Mouse (Mus musculus): ENCODE measurements at regions not wholly inside any gene's neighbourhood (a gene's known extent, or its start where the extent isn't known, plus 50 kb on each side); places are given as distances from the start of the nearest gene placed in this dataset.

GRCm38 (mm10) chr9:52377761-52378160 is 209.4 kb upstream of the Zc3h12c start:
- no peak for DNase-seq (ENCODE audit: low spot score)

- DNase-seq (ENCODE audit: low spot score) = no peak
These were observed 208.5 kb upstream of the Zc3h12c start for GRCm38 (mm10) chr9:52376914-52377313.

DNA sequence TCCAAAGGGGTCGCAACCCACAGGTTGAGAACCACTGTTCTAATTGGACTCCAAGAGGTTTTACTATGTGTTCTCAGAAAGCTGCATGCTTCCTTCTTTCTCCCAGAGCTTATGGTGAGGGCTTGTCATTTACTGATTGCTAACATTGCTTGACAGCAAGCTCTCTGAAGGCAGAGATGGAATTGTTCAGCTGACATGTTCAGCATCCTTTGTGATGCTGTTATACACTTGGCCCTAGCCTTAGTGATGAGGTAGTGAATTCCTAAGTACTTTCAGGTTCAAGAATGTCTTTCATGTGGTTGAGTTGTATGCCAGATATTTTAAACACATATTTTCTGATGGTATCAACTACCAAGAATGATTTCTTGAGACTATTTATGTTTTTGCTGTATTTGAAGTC is 202.9 kb upstream of the Zc3h12c start:
- no peak for DNase-seq (ENCODE audit: low spot score)

DNA sequence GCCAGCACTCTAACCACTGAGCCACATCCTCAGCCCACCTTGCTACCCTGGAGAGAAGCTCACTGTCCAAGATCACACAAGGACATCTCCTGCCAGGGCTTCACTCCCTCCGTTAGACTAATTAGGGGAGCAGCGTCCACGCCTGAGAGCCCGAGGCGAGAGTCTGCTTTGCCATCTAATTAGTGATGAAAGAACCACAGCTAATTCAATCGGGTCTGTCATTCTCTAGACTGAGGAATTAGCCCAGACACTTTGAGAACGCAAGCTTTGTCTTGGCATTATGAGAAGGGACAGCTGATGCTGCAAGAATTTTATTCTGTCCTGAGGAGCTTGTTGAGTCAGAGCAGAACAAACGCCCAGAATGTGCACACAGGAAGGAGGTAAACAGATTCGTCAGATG is 200.5 kb upstream of the Zc3h12c start:
- DNase-seq (ENCODE audit: low spot score) = no peak

DNA sequence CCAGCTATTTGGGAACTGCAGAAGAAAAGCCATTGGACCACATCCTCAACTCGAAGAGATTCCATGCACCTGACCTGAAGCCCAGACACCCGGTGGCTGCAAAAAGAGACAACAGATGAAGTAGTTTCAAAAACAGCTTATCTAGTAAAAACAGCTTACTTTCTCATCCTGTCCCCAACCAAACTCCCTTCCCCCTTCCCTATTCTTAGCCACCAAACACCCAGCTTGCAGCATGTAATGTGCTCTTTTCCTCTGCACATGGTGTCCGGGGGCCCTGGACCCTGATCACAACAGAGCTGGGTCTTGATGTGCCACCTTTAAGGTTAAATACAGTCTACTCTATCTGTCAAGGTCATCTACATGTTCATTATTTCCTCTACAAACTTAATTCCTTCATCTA is 199.7 kb upstream of the Zc3h12c start:
- DNase-seq (ENCODE audit: low spot score) = no peak

GRCm38 (mm10) chr9:52366046-52366445 is 197.7 kb upstream of the Zc3h12c start:
- no peak for DNase-seq (ENCODE audit: low spot score)

GRCm38 (mm10) chr9:52361599-52361998 is 193.2 kb upstream of the Zc3h12c start:
- no peak for DNase-seq (ENCODE audit: low spot score)

DNA sequence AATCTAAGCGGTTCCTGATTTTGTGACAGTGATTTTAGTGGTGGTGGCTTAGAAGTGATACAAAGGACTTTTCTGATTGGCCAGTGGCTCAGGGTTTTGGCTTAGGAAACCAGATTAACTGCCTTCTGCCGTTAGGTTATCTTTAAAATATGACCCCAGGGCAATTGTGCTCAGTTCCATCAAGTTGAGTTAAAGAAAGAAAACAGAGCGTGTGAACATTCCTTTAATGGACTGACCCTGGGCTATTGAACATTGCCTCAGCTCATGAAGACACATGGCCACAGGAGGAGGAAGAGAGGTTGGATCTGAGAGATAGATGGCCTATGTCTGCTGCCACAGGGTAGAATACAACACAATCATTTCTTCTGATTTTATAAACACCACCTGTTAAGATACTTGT is 191.0 kb upstream of the Zc3h12c start:
- no peak for DNase-seq (ENCODE audit: low spot score)

DNA sequence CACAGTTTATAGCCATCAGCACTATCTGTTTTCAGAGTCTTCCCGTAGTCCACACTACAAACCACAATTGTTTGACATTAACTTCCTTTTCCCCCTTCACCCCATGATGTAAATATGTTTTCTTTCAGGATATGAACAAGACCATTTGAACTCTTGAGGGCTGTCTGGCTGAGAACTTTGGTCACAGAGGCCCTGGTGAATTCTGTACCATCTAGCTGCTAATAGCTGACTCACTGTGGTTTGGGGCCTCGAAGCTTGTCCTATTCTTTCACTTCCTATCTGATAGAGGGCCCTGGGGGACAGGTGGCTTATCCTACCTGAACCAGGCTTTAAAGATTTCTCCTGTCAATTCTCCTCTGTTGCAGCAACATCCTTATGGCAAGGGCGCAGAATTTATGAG is 188.2 kb upstream of the Zc3h12c start:
- DNase-seq (ENCODE audit: low spot score) = no peak

- DNase-seq (ENCODE audit: low spot score) = no peak
These were observed 187.0 kb upstream of the Zc3h12c start for GRCm38 (mm10) chr9:52355187-52355982.

GRCm38 (mm10) chr9:52348536-52349527 is 180.5 kb upstream of the Zc3h12c start:
- no peak for DNase-seq (ENCODE audit: low spot score)

GRCm38 (mm10) chr9:52344177-52344877 is 176.0 kb upstream of the Zc3h12c start:
- no peak for DNase-seq (ENCODE audit: low spot score)

DNA sequence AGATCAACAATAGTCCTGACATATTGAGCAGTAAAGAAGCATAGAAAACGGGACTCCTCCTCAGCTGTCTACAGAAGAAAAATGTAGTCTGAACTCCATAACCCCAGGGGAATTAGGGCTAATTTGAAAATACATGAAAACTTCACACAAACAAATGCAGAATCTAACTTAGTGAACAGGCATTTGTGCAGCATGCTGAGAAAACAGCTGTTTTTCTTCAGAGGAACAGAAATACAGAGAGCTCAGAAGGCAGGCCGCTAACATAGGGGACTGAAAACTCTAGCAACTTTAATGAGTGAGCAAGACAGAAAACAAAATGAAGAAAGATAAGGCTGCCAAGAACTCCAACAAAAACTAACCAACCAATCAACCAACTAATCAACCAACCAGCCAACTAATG is 172.7 kb upstream of the Zc3h12c start:
- DNase-seq (ENCODE audit: low spot score) = no peak

DNA sequence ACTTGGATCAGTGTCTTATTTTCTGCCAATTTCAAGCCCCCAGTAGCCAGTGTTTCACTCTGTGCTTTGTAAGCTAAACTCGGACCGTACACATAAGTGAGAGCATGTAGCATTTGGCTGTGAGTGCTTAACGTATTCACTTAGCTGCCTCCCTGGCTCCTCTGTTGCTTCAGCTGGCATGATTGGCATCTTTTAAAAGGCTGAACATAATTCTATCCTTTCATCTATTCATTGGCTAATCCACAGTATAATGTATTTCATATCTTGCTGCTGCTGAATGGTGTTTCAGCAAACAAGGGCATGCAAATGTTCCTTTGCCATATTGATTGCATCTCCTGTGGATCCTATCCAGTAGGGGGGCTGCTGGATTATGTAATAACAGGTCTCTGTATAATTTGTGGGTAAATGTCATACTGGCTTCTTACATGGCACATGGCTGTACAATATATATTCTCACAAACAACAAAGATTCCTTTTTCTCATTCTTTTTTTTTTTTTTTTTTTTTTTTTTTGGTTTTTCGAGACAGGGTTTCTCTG is 169.5 kb upstream of the Zc3h12c start:
- no peak for DNase-seq (ENCODE audit: low spot score)

DNA sequence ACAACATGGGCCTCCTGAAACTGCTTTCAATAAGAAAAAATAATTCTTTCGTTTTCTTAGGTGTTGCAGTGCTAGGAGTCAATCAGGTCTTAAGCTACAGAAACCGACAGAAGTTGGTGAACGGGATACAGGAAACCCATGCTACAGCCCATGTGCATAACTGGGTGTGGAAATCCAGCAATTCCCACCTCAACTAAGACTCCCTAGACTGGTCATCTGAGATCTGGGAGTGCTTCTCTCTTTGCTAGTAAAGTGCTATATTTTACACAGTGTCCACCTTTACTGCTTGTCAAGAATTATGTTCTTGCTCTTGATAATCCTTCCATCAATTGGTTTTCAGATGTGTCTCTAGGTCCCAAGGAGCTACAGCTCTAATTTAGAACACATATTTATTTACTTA is 166.4 kb upstream of the Zc3h12c start:
- no peak for DNase-seq (ENCODE audit: low spot score)

GRCm38 (mm10) chr9:52333884-52334283 is 165.5 kb upstream of the Zc3h12c start:
- DNase-seq (ENCODE audit: low spot score) = no peak

DNA sequence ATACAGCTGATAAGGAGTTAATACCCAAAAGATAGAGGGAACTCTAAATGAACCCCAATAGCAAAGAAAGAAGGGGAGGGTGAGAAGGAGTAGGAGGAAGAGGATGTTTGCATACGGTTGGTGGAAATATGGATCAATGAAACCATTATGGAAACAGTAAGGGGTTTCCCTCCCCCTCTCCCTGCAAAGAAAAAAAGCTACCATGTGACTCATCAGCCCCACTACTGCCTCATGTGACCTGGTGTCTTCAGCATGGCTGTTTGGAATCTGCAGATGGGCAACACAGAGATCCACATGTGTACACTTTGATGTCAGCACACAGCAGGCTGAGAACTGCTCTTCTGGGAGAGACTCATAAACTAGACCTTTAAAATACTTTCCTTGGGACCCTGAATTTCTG is 163.4 kb upstream of the Zc3h12c start:
- DNase-seq (ENCODE audit: low spot score) = no peak

GRCm38 (mm10) chr9:52330652-52331051 is 162.3 kb upstream of the Zc3h12c start:
- DNase-seq (ENCODE audit: low spot score) = no peak

DNA sequence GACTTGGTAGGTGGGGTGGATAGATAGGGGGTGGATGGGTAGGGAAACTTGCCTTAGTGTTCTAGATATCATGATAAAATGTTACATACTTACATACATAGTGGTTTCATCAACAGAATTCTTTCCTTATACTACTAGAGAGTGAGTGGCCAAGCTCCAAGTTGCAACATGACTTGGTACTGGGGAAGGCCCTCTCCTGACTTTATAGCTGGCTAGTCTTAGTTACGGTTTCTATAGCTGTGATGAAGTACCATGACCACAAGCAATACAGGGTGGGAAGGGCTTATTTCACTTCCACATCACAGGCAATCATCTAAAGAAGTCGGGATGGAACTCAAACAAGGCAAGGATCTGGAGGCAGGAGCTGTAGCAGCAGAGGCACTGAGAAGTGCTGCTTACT is 156.0 kb upstream of the Zc3h12c start:
- no peak for DNase-seq (ENCODE audit: low spot score)

DNA sequence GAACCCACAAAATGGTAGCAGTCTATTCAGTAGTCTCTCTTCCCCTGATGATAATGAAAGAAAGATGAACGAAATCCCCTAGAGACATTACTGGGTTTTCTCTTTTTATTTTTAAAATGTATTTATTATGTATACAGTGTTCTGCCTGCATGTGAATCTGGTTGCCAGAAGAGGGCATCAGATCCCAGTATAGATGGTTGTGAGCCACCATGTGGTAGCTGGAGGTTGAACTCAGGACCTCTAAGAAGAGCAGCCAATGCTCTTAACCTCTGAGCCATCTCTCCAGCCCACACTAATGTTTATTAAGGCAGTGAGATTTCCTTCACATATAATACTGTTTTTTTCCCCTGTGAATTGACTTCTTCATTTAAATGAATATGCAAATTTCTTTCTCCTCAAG is 155.4 kb upstream of the Zc3h12c start:
- no peak for DNase-seq (ENCODE audit: low spot score)

DNA sequence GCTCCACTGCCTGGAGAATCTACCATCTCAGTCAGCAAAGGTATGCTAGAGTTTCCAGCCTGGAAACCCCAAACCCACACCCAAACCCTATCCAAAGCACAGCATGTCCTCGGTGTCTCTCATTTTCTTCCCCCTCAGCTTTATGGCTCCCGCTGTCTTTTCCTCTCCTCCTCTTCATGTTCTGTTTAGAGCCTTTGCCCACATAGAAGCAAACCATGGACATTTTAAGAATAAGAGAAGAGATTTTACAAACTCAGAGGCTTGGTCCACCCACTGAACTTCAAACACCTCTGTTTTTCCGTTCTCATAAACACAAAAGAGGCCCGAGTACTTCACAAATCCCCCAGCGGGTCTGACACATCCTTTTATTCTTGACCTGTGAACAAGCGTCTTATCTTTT is 154.9 kb upstream of the Zc3h12c start:
- no peak for DNase-seq (ENCODE audit: low spot score)

- DNase-seq (ENCODE audit: low spot score) = no peak
These were observed 133.1 kb upstream of the Zc3h12c start for GRCm38 (mm10) chr9:52301521-52301920.
